Mouse (Mus musculus): ENCODE measurements around the gene Cyyr1. TPM values are rescaled to one million over a fixed set of nuclear protein-coding genes. Genes with fewer than 3 reads are reported as not detected.

Gene Cyyr1
- polyA plus RNA-seq, 1 experiment from 2014 or later: 6.1 TPM

GRCm38 (mm10) chr16:85429173-85429572, 124.0 kb downstream of the Cyyr1 start:
- Histone ChIP-seq H3K27ac (ENCODE audit: low read length) (no peak overlapping the region), H3K4me2 (ENCODE audit: low read depth, low read length) (no peak overlapping the region), H3K4me1 (ENCODE audit: control insufficient read depth, insufficient read depth, low read length) (no peaks in the 10 kb centered on the region), H3K4me3 (ENCODE audit: low read length) (no peak overlapping the region), H3K36me3 (ENCODE audit: control insufficient read depth, insufficient read depth) (no peaks in the 10 kb centered on the region), H3K9me3 (replicated peaks; ENCODE audit: control insufficient read depth, low read length) (no peaks in the 10 kb centered on the region), H3K9ac (ENCODE audit: low read length) (no peak overlapping the region), H3K27me3 (ENCODE audit: control insufficient read depth, insufficient read depth, low read length) (no peaks in the 10 kb centered on the region)
- no peak for ATAC-seq (replicated peaks; ENCODE audit: extremely low read depth, insufficient read depth, low FRiP score)
- 36% methylated on average over 3 of the region's 3 CpGs for WGBS

GRCm38 (mm10) chr16:85422889-85423288, 130.3 kb downstream of the Cyyr1 start:
- Histone ChIP-seq H3K36me3 (ENCODE audit: control insufficient read depth, insufficient read depth) (no peaks in the 10 kb centered on the region), H3K27me3 (ENCODE audit: control insufficient read depth, insufficient read depth, low read length) (no peaks in the 10 kb centered on the region), H3K27ac (ENCODE audit: low read length) (no peak overlapping the region), H3K9me3 (replicated peaks; ENCODE audit: control insufficient read depth, low read length) (no peaks in the 10 kb centered on the region), H3K9ac (ENCODE audit: low read length) (no peak overlapping the region), H3K4me3 (ENCODE audit: low read length) (no peak overlapping the region), H3K4me2 (ENCODE audit: low read depth, low read length) (no peak overlapping the region), H3K4me1 (ENCODE audit: control insufficient read depth, insufficient read depth, low read length) (no peaks in the 10 kb centered on the region)
- no peak for ATAC-seq (replicated peaks; ENCODE audit: extremely low read depth, insufficient read depth, low FRiP score)
- WGBS: 57% methylated on average over 2 of the region's 2 CpGs

- H3K36me3 ChIP-seq (ENCODE audit: control insufficient read depth, insufficient read depth): no peaks in the 10 kb centered on the region
- no peak overlapping the region for H3K4me3 ChIP-seq (ENCODE audit: low read length)
- peak; percentile 91 for ATAC-seq (replicated peaks; ENCODE audit: extremely low read depth, insufficient read depth, low FRiP score)
- no peaks in the 10 kb centered on the region for H3K27me3 ChIP-seq (ENCODE audit: control insufficient read depth, insufficient read depth, low read length)
- H3K9me3 ChIP-seq (replicated peaks; ENCODE audit: control insufficient read depth, low read length): no peaks in the 10 kb centered on the region
- H3K27ac ChIP-seq (ENCODE audit: low read length): peak overlapping the region; percentile 52
- WGBS: 67% methylated on average over 3 of the region's 3 CpGs
- H3K4me1 ChIP-seq (ENCODE audit: control insufficient read depth, insufficient read depth, low read length): no peaks in the 10 kb centered on the region
- H3K4me2 ChIP-seq (ENCODE audit: low read depth, low read length): no peak overlapping the region
- no peak overlapping the region for H3K9ac ChIP-seq (ENCODE audit: low read length)
Observed at GRCm38 (mm10) chr16:85415415-85415814, 137.8 kb downstream of the Cyyr1 start.

GRCm38 (mm10) chr16:85393430-85393948, 159.7 kb downstream of the Cyyr1 start:
- WGBS: 10% methylated on average over 4 of the region's 4 CpGs
- peak overlapping the region; percentile 40; the same call in 1 of the 2 replicates for H3K27ac ChIP-seq (ENCODE audit: low read length)
- H3K4me1 ChIP-seq (ENCODE audit: control insufficient read depth, insufficient read depth, low read length): peaks cover 11% of the 10 kb centered on the region; the same call in 1 of the 2 replicates
- H3K9me3 ChIP-seq (replicated peaks; ENCODE audit: control insufficient read depth, low read length): no peaks in the 10 kb centered on the region
- no peak overlapping the region for H3K9ac ChIP-seq (ENCODE audit: low read length)
- peak; percentile 86 for ATAC-seq (replicated peaks; ENCODE audit: extremely low read depth, insufficient read depth, low FRiP score)
- no peaks in the 10 kb centered on the region for H3K36me3 ChIP-seq (ENCODE audit: control insufficient read depth, insufficient read depth)
- H3K27me3 ChIP-seq (ENCODE audit: control insufficient read depth, insufficient read depth, low read length): no peaks in the 10 kb centered on the region
- H3K4me2 ChIP-seq (ENCODE audit: low read depth, low read length): peak overlapping the region; percentile 14; the same call in 1 of the 2 replicates
- no peak overlapping the region for H3K4me3 ChIP-seq (ENCODE audit: low read length)

- 68% methylated on average over 5 of the region's 5 CpGs for WGBS
- H3K27me3 ChIP-seq (ENCODE audit: control insufficient read depth, insufficient read depth, low read length): no peaks in the 10 kb centered on the region
- no peak overlapping the region for H3K9ac ChIP-seq (ENCODE audit: low read length)
- no peak for ATAC-seq (replicated peaks; ENCODE audit: extremely low read depth, insufficient read depth, low FRiP score)
- no peak overlapping the region for H3K4me3 ChIP-seq (ENCODE audit: low read length)
- no peaks in the 10 kb centered on the region for H3K4me1 ChIP-seq (ENCODE audit: control insufficient read depth, insufficient read depth, low read length)
- no peak overlapping the region for H3K27ac ChIP-seq (ENCODE audit: low read length)
- H3K36me3 ChIP-seq (ENCODE audit: control insufficient read depth, insufficient read depth): no peaks in the 10 kb centered on the region
- H3K4me2 ChIP-seq (ENCODE audit: low read depth, low read length): no peak overlapping the region
- no peaks in the 10 kb centered on the region for H3K9me3 ChIP-seq (replicated peaks; ENCODE audit: control insufficient read depth, low read length)
Observed at GRCm38 (mm10) chr16:85386801-85387200, 166.4 kb downstream of the Cyyr1 start.

Other genes with a start within 250 kb of the Cyyr1 start
- gene Adamts1, start 249.7 kb upstream of the Cyyr1 start, polyA plus RNA-seq (2015; fragmentation: Nextera tagmentation; extraction: Ambion mirVana): 40.1 and 47.4 TPM in 2 replicates